Mouse (Mus musculus) liver, embryonic 16.5 days (tissue): ENCODE measurements at regions not wholly inside any gene's neighbourhood (a gene's known extent, or its start where the extent isn't known, plus 50 kb on each side); places are given as distances from the start of the nearest gene placed in this dataset.

ENCODE experiments used
- ATAC-seq: fragments of 200-750 bp; cut with Nextera tagmentation; 2 replicates; pipeline ENCODE4 v1.8.0; 2017; ENCODE audit warnings: low read depth, mild to moderate bottlenecking, moderate number of reproducible peaks, moderate library complexity
- H3K27ac ChIP-seq: fragments of 300-500 bp; sonication (generic); 2 replicates; pipeline ENCODE4 v1.5.1; 2014; ENCODE audit warnings: mild to moderate bottlenecking, low read length
- H3K27me3 ChIP-seq: fragments of 300-500 bp; sonication (generic); 2 replicates; pipeline ENCODE4 v1.6.1; 2014; ENCODE audit warnings: low read depth, low read length, mixed read lengths; ENCODE audit not compliant: control insufficient read depth, insufficient read depth
- H3K36me3 ChIP-seq: fragments of 300-500 bp; sonication (generic); 2 replicates; pipeline ENCODE4 v1.6.1; 2014; ENCODE audit warnings: mild to moderate bottlenecking; ENCODE audit not compliant: control insufficient read depth, insufficient read depth
- H3K4me1 ChIP-seq: fragments of 300-500 bp; sonication (generic); 2 replicates; pipeline ENCODE4 v1.6.1; 2014; ENCODE audit warnings: low read depth, low read length, mixed read lengths; ENCODE audit not compliant: control insufficient read depth
- H3K4me2 ChIP-seq: fragments of 300-500 bp; sonication (generic); 2 replicates; pipeline ENCODE4 v1.6.1; 2014; ENCODE audit warnings: low read depth, low read length, mixed read lengths
- H3K4me3 ChIP-seq: fragments of 300-500 bp; sonication (generic); 2 replicates; pipeline ENCODE4 v1.5.1; 2014; ENCODE audit warnings: low read depth, mild to moderate bottlenecking, low read length
- H3K9ac ChIP-seq: fragments of 300-500 bp; sonication (generic); 2 replicates; pipeline ENCODE4 v1.6.1; 2014; ENCODE audit warnings: low read depth, low read length
- H3K9me3 ChIP-seq: fragments of 300-500 bp; sonication (generic); replicated peaks from 2 replicates; pipeline ENCODE4 v1.6.1; 2016; ENCODE audit warnings: low read length; ENCODE audit not compliant: control insufficient read depth
- WGBS: fragments of 180-500 bp; shearing (Covaris S2); extraction: QIAGEN DNeasy Blood & Tissue Kit; methylation state at CpG from one replicate; pipeline ENCODE4 v1.1.7; 2014; ENCODE audit not compliant: insufficient replicate concordance; 5-methylcytosine and 5-hydroxymethylcytosine counted together

DNA sequence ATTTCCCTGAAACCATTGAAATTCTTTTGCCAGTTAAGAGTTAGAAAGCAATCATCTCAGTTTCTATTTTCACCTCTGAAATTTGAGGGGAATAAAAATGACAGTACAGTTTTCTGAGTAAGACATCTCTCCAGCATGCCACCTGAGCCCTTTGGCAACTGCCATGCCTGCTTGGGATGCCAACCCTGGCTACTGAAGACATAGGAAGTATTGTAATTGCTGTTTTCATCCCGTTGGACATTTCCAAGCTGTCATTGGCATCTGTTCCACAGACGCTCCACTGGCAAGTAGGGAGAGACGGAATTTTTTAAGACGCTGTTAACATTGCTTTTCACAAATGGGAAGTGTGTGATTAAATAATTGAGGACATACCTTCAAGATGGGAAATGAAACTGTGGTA is 665.4 kb upstream of the Slit2 start:
- no peak for ATAC-seq
- no peak overlapping the region for H3K4me3 ChIP-seq
- 73% methylated on average over 4 of the region's 4 CpGs for WGBS
- no peak overlapping the region for H3K27ac ChIP-seq
- no peaks in the 10 kb centered on the region for H3K27me3 ChIP-seq
- H3K36me3 ChIP-seq = no peaks in the 10 kb centered on the region
- H3K4me2 ChIP-seq = no peak overlapping the region
- no peaks in the 10 kb centered on the region for H3K4me1 ChIP-seq
- H3K9me3 ChIP-seq = no peaks in the 10 kb centered on the region
- H3K9ac ChIP-seq = no peak overlapping the region

GRCm38 (mm10) chr5:47318147-47318546 is 664.8 kb upstream of the Slit2 start:
- no peak overlapping the region for H3K9ac ChIP-seq
- H3K4me1 ChIP-seq = no peaks in the 10 kb centered on the region
- H3K27ac ChIP-seq = no peak overlapping the region
- H3K4me2 ChIP-seq = no peak overlapping the region
- 66% methylated on average over 1 of the region's 1 CpGs for whole genome bisulfite sequencing
- H3K27me3 ChIP-seq = no peaks in the 10 kb centered on the region
- no peaks in the 10 kb centered on the region for H3K36me3 ChIP-seq
- no peaks in the 10 kb centered on the region for H3K9me3 ChIP-seq
- no peak for ATAC-seq
- no peak overlapping the region for H3K4me3 ChIP-seq

DNA sequence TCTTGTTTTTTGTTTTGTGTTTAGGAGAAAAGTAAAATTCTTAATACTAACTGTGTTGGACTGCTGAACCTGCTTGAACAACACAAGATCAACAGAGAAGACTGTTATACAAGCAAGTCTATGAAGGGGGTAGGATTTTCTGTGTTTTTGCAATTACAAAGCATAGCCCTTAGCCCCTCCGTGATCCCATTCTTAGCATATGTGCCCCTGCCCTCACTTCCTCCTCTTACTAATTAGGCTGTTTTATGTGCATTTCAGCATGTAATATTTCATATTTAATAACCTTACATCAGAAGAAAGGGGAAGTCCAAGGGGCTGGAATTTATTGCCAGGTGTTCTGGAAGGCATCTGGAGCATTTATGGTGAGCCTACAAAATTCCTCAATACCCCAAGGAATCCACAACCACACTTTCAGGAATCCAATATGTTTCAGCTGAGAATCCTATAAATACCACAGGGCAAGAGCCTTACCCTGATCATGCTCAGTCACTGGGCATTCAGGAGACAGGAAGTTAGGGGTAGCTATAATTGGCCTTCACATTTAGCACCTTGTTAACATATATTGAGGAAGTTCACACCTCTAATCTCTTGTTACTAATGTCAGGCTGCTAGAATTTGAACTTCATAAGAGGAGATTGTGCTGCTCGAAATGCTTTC is 660.3 kb upstream of the Slit2 start:
- H3K36me3 ChIP-seq = no peaks in the 10 kb centered on the region
- no peaks in the 10 kb centered on the region for H3K9me3 ChIP-seq
- no peak overlapping the region for H3K4me2 ChIP-seq
- H3K27ac ChIP-seq = no peak overlapping the region
- no peak overlapping the region for H3K4me3 ChIP-seq
- no peak for ATAC-seq
- H3K27me3 ChIP-seq = no peaks in the 10 kb centered on the region
- H3K4me1 ChIP-seq = no peaks in the 10 kb centered on the region
- 45% methylated on average over 2 of the region's 2 CpGs for WGBS
- no peak overlapping the region for H3K9ac ChIP-seq

GRCm38 (mm10) chr5:47334299-47334698 is 648.6 kb upstream of the Slit2 start:
- ATAC-seq = no peak
- 57% methylated on average over 3 of the region's 3 CpGs for WGBS
- Histone ChIP-seq H3K4me2 (no peak overlapping the region), H3K27me3 (no peaks in the 10 kb centered on the region), H3K4me3 (no peak overlapping the region), H3K36me3 (no peaks in the 10 kb centered on the region), H3K4me1 (no peaks in the 10 kb centered on the region), H3K27ac (no peak overlapping the region), H3K9me3 (no peaks in the 10 kb centered on the region), H3K9ac (no peak overlapping the region)

DNA sequence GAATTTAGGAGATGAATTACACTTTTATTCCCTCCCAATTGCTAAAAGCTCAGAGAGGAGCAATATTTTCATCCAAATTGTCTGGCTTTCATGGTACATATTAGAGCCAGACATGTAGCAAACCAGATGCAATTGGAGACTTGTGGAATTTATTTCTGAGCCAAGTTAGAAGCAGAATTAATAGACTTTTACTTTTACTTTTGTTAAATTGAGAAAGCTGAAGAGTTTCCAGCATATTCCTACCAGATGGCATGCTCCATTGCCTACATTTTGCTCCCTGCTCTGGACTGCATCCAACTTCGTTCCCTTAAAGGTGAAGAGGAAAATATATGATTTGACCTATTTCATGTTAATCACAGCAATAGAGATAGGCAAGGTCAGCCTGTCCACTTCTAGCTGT is 646.4 kb upstream of the Slit2 start:
- H3K4me1 ChIP-seq = no peaks in the 10 kb centered on the region
- ATAC-seq = no peak
- WGBS = 44% methylated on average over 1 of the region's 1 CpGs

DNA sequence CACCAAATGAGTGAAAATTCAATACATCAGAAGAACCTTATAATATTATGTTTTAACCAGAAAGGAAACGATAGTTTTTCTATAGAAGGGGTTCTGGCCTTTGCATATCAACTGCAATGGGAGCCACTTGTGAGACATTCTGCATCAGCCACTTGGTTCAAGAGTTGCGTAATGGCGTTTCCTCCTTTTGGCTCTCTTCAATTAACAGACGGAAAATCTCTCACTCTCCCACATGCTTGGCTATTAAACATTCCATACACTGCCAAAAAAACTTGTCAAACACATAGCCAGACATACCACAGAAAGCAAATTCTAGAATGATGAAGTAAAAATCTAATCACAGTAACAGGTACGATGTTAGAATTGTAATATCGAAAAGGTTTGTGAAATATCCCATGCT is 643.1 kb upstream of the Slit2 start:
- Histone ChIP-seq H3K4me2 (no peak overlapping the region), H3K27me3 (no peaks in the 10 kb centered on the region), H3K4me1 (no peaks in the 10 kb centered on the region), H3K36me3 (no peaks in the 10 kb centered on the region), H3K9me3 (no peaks in the 10 kb centered on the region), H3K9ac (no peak overlapping the region), H3K4me3 (no peak overlapping the region), H3K27ac (no peak overlapping the region)
- WGBS = 65% methylated on average over 6 of the region's 6 CpGs
- ATAC-seq = no peak

More for the DNA sequence above, 646.4 kb upstream of the Slit2 start:
- Histone ChIP-seq H3K27me3 (no peaks in the 10 kb centered on the region), H3K9ac (no peak overlapping the region), H3K36me3 (no peaks in the 10 kb centered on the region), H3K9me3 (no peaks in the 10 kb centered on the region), H3K4me3 (no peak overlapping the region), H3K27ac (no peak overlapping the region), H3K4me2 (no peak overlapping the region)

- H3K4me2 ChIP-seq = no peak overlapping the region
- no peaks in the 10 kb centered on the region for H3K9me3 ChIP-seq
- no peak overlapping the region for H3K9ac ChIP-seq
- H3K27me3 ChIP-seq = no peaks in the 10 kb centered on the region
- H3K27ac ChIP-seq = no peak overlapping the region
- no peaks in the 10 kb centered on the region for H3K36me3 ChIP-seq
- ATAC-seq = no peak
- H3K4me3 ChIP-seq = no peak overlapping the region
- H3K4me1 ChIP-seq = no peaks in the 10 kb centered on the region
- WGBS = 70% methylated on average over 4 of the region's 4 CpGs
Observed at GRCm38 (mm10) chr5:47370184-47370583, 612.8 kb upstream of the Slit2 start.

GRCm38 (mm10) chr5:47385930-47386329 is 597.0 kb upstream of the Slit2 start:
- no peak overlapping the region for H3K27ac ChIP-seq
- no peaks in the 10 kb centered on the region for H3K27me3 ChIP-seq
- no peak overlapping the region for H3K9ac ChIP-seq
- 56% methylated on average over 1 of the region's 1 CpGs for WGBS
- H3K4me3 ChIP-seq = no peak overlapping the region
- H3K4me1 ChIP-seq = no peaks in the 10 kb centered on the region
- no peak for ATAC-seq
- no peak overlapping the region for H3K4me2 ChIP-seq
- H3K36me3 ChIP-seq = no peaks in the 10 kb centered on the region
- no peaks in the 10 kb centered on the region for H3K9me3 ChIP-seq

GRCm38 (mm10) chr5:47386750-47387149 is 596.2 kb upstream of the Slit2 start:
- H3K9ac ChIP-seq = no peak overlapping the region
- no peak for ATAC-seq
- no peaks in the 10 kb centered on the region for H3K36me3 ChIP-seq
- no peak overlapping the region for H3K4me3 ChIP-seq
- no peaks in the 10 kb centered on the region for H3K27me3 ChIP-seq
- H3K4me2 ChIP-seq = no peak overlapping the region
- 63% methylated on average over 5 of the region's 5 CpGs for WGBS
- H3K27ac ChIP-seq = no peak overlapping the region
- no peaks in the 10 kb centered on the region for H3K9me3 ChIP-seq
- H3K4me1 ChIP-seq = no peaks in the 10 kb centered on the region
